Mouse (Mus musculus) myocyte (in vitro differentiated cells): ENCODE results near the gene Pou3f1.

ENCODE experiments used
- POLR2A ChIP-seq: IDR thresholded peaks from one replicate; pipeline ENCODE4 v1.6.1; 2011; ENCODE audit warnings: low read depth, mild to moderate bottlenecking, control low read depth, moderate library complexity; ENCODE audit not compliant: insufficient read length
- TCF12 ChIP-seq: IDR thresholded peaks from one replicate; pipeline ENCODE4 v1.6.1; 2011; ENCODE audit warnings: mild to moderate bottlenecking, control low read depth; ENCODE audit not compliant: poor library complexity, insufficient read depth, severe bottlenecking
- TCF3 ChIP-seq: IDR thresholded peaks from one replicate; pipeline ENCODE4 v1.6.1; 2011; ENCODE audit warnings: low read depth, control low read depth; ENCODE audit not compliant: insufficient read length
- USF1 ChIP-seq: IDR thresholded peaks from one replicate; pipeline ENCODE4 v1.6.1; 2011; ENCODE audit warnings: low read depth, mild to moderate bottlenecking, control low read depth, moderate library complexity

DNA sequence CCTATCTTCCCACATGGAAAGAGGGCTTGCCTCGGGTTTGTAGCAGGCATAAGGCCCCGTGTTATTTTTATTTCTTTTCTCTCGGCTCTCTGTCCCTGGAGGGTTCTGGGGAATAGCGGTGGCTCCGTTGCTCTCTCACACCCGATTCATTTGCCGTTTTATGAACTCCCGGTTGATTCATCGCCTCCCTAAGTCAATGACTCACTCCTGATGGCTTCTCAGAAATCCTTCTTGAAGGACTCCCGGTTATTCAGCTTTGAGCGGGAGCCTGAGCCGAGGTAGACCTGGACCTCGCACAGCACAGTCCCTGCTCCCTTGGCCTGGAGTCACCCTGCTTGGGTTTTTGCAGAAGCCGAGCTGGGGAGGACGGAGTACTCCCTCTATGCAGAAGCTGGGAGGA lies 8.0 kb downstream of the Pou3f1 start:
- TF ChIP-seq POLR2A (no peak), TCF3 (no peak), USF1 (no peak), TCF12 (no peak)
